Mouse (Mus musculus) MEL (cell line): ENCODE data around the gene Mkln1. TPM values are rescaled to one million over a fixed set of nuclear protein-coding genes. Genes with fewer than 3 reads are reported as not detected.

Experiments used
- DNase-seq: peaks from one replicate; pipeline ENCODE4 v3.0.0; 2011; ENCODE audit warnings: low read depth, low spot score
- H3K27ac ChIP-seq: 2 replicates; pipeline ENCODE4 v1.5.1; 2012; ENCODE audit warnings: low read depth, mild to moderate bottlenecking, control low read depth, low read length, moderate library complexity; ENCODE audit not compliant: control insufficient read depth
- H3K27me3 ChIP-seq, 2 experiments: fragments of 150-350 bp in 1 of 2; sonication (generic) in 1 of 2; 2 replicates each; pipeline ENCODE4 v1.6.1; 2012; ENCODE audit warnings: low read length in 2 of 2, mild to moderate bottlenecking in 2 of 2, improper control_type of control experiment in 1 of 2, moderate library complexity in 1 of 2; ENCODE audit not compliant: insufficient read depth in 2 of 2, control insufficient read depth in 1 of 2
- H3K36me3 ChIP-seq, 2 experiments: 2 replicates each; pipeline ENCODE4 v1.6.1; 2012 to 2014; ENCODE audit warnings: low read length in 2 of 2, improper control_type of control experiment in 1 of 2, inconsistent platforms in 1 of 2, mild to moderate bottlenecking in 1 of 2; ENCODE audit not compliant: insufficient read depth in 2 of 2, control insufficient read depth in 1 of 2
- H3K4me1 ChIP-seq, 2 experiments: fragments of 150-350 bp in 1 of 2; sonication (generic) in 1 of 2; 2 replicates each; pipeline ENCODE4 v1.6.1; 2012; ENCODE audit warnings: low read length in 2 of 2, improper control_type of control experiment in 1 of 2, mild to moderate bottlenecking in 1 of 2; ENCODE audit not compliant: insufficient read depth in 2 of 2, control insufficient read depth in 1 of 2
- H3K4me3 ChIP-seq, 2 experiments: fragments of 150-350 bp in 1 of 2; sonication (generic) in 1 of 2; 2 replicates each; pipeline ENCODE4 v1.5.1; 2012; ENCODE audit warnings: low read depth in 2 of 2, low read length in 2 of 2, mild to moderate bottlenecking in 2 of 2, moderate library complexity in 2 of 2, control low read depth in 1 of 2, improper control_type of control experiment in 1 of 2; ENCODE audit not compliant: control insufficient read depth in 1 of 2, insufficient read depth in 1 of 2
- H3K79me2 ChIP-seq: 2 replicates; pipeline ENCODE4 v1.6.1; 2012; ENCODE audit warnings: mild to moderate bottlenecking, low read length, moderate library complexity; ENCODE audit not compliant: control insufficient read depth, poor library complexity, insufficient read depth
- H3K9ac ChIP-seq: 2 replicates; pipeline ENCODE4 v1.6.1; 2012; ENCODE audit warnings: low read depth, mild to moderate bottlenecking, control low read depth, low read length, moderate library complexity; ENCODE audit not compliant: control insufficient read depth, poor library complexity, severe bottlenecking
- H3K9me3 ChIP-seq: fragments of 150-350 bp; sonication (generic); replicated peaks from 2 replicates; pipeline ENCODE4 v1.6.1; 2012; ENCODE audit warnings: mild to moderate bottlenecking, low read length, improper control_type of control experiment, moderate library complexity; ENCODE audit not compliant: insufficient read depth
- BHLHE40 ChIP-seq: IDR thresholded peaks from 2 replicates; pipeline ENCODE4 v1.6.1; 2012; ENCODE audit warnings: low read depth, mild to moderate bottlenecking, inconsistent platforms, low read length, improper control_type of control experiment, borderline replicate concordance
- CHD1 ChIP-seq: IDR thresholded peaks from 2 replicates; pipeline ENCODE4 v1.6.1; 2012; ENCODE audit warnings: low read depth, mild to moderate bottlenecking, inconsistent platforms, low read length, improper control_type of control experiment
- CHD2 ChIP-seq: IDR thresholded peaks from 2 replicates; pipeline ENCODE4 v1.6.1; 2011; ENCODE audit warnings: low read length, improper control_type of control experiment
- CTCF ChIP-seq, 3 experiments: IDR thresholded peaks in 2 of 3; conservative IDR thresholded peaks in 1 of 3; 2 replicates each; pipeline ENCODE4 v1.5.1; 2011 to 2012; ENCODE audit warnings: low read length in 3 of 3, low read depth in 2 of 3, mild to moderate bottlenecking in 2 of 3, improper control_type of control experiment in 1 of 3, inconsistent platforms in 1 of 3, mixed read lengths in 1 of 3, moderate library complexity in 1 of 3; ENCODE audit not compliant: control insufficient read depth in 1 of 3, insufficient read depth in 1 of 3, poor library complexity in 1 of 3, severe bottlenecking in 1 of 3
- ELF1 ChIP-seq: IDR thresholded peaks from 2 replicates; pipeline ENCODE4 v1.6.1; 2014; ENCODE audit warnings: low read depth, mild to moderate bottlenecking, inconsistent platforms, low read length, improper control_type of control experiment, moderate library complexity
- EP300 ChIP-seq, 2 experiments: IDR thresholded peaks; 2 replicates each; pipeline ENCODE4 v1.6.1; 2011; ENCODE audit warnings: improper control_type of control experiment in 2 of 2, low read length in 2 of 2, low read depth in 1 of 2, mild to moderate bottlenecking in 1 of 2
- ETS1 ChIP-seq: IDR thresholded peaks from 2 replicates; pipeline ENCODE4 v1.6.1; 2012; ENCODE audit warnings: low read depth, mild to moderate bottlenecking, inconsistent platforms, low read length, improper control_type of control experiment, moderate library complexity
- GATA1 ChIP-seq: IDR thresholded peaks from 2 replicates; pipeline ENCODE4 v1.6.1; 2011; ENCODE audit warnings: low read depth, low read length, improper control_type of control experiment
- HCFC1 ChIP-seq: IDR thresholded peaks from 2 replicates; pipeline ENCODE4 v1.6.1; 2012; ENCODE audit warnings: low read depth, mild to moderate bottlenecking, inconsistent platforms, low read length, improper control_type of control experiment, moderate library complexity
- JUND ChIP-seq: IDR thresholded peaks from 2 replicates; pipeline ENCODE4 v1.6.1; 2011; ENCODE audit warnings: low read depth, mild to moderate bottlenecking, improper control_type of control experiment, low read length
- KAT2A ChIP-seq: conservative IDR thresholded peaks from 2 replicates; pipeline ENCODE4 v1.6.1; 2012; ENCODE audit warnings: low read depth, low read length, improper control_type of control experiment, inconsistent platforms
- MAFK ChIP-seq: IDR thresholded peaks from 2 replicates; pipeline ENCODE4 v1.6.1; 2011; ENCODE audit warnings: low read depth, mild to moderate bottlenecking, low read length, improper control_type of control experiment, borderline replicate concordance
- MAZ ChIP-seq: IDR thresholded peaks from 2 replicates; pipeline ENCODE4 v1.6.1; 2012; ENCODE audit warnings: low read depth, mild to moderate bottlenecking, inconsistent platforms, low read length, improper control_type of control experiment
- MXI1 ChIP-seq: IDR thresholded peaks from 2 replicates; pipeline ENCODE4 v1.6.1; 2011; ENCODE audit warnings: mild to moderate bottlenecking, low read depth, low read length, improper control_type of control experiment
- MYC ChIP-seq: IDR thresholded peaks from 2 replicates; pipeline ENCODE4 v1.6.1; 2011; ENCODE audit warnings: low read depth, mild to moderate bottlenecking, low read length, improper control_type of control experiment, moderate library complexity
- NELFE ChIP-seq: IDR thresholded peaks from 2 replicates; pipeline ENCODE4 v1.6.1; 2011; ENCODE audit warnings: low read depth, low read length, improper control_type of control experiment
- NRF1 ChIP-seq: IDR thresholded peaks from 2 replicates; pipeline ENCODE4 v1.6.1; 2014; ENCODE audit warnings: low read depth, mild to moderate bottlenecking, inconsistent platforms, low read length, improper control_type of control experiment, moderate library complexity; ENCODE audit not compliant: poor library complexity, insufficient read depth, severe bottlenecking
- POLR2A ChIP-seq, 2 experiments: IDR thresholded peaks; 2 replicates each; pipeline ENCODE4 v1.6.1; 2011 to 2012; ENCODE audit warnings: low read length in 2 of 2, mild to moderate bottlenecking in 2 of 2, control low read depth in 1 of 2, improper control_type of control experiment in 1 of 2, low read depth in 1 of 2, moderate library complexity in 1 of 2; ENCODE audit not compliant: control insufficient read depth in 1 of 2, insufficient read depth in 1 of 2, poor library complexity in 1 of 2
- RAD21 ChIP-seq: IDR thresholded peaks from 2 replicates; pipeline ENCODE4 v1.6.1; 2011; ENCODE audit warnings: mild to moderate bottlenecking, low read depth, low read length, improper control_type of control experiment
- RCOR1 ChIP-seq: IDR thresholded peaks from 2 replicates; pipeline ENCODE4 v1.6.1; 2012; ENCODE audit warnings: low read depth, mild to moderate bottlenecking, inconsistent platforms, low read length, improper control_type of control experiment
- SIN3A ChIP-seq: IDR thresholded peaks from 2 replicates; pipeline ENCODE4 v1.6.1; 2012; ENCODE audit warnings: low read length, improper control_type of control experiment, inconsistent platforms
- SMC3 ChIP-seq: IDR thresholded peaks from 2 replicates; pipeline ENCODE4 v1.6.1; 2011; ENCODE audit warnings: low read depth, low read length, improper control_type of control experiment
- TAL1 ChIP-seq: IDR thresholded peaks from 2 replicates; pipeline ENCODE4 v1.6.1; 2012; ENCODE audit warnings: mild to moderate bottlenecking, inconsistent platforms, low read length, moderate library complexity, mixed read lengths
- TBP ChIP-seq: IDR thresholded peaks from 2 replicates; pipeline ENCODE4 v1.8.0; 2011; ENCODE audit warnings: low read depth, low read length, improper control_type of control experiment
- TCF12 ChIP-seq: IDR thresholded peaks from 2 replicates; pipeline ENCODE4 v1.6.1; 2014; ENCODE audit warnings: low read depth, mild to moderate bottlenecking, inconsistent platforms, low read length, improper control_type of control experiment, moderate library complexity
- UBTF ChIP-seq: IDR thresholded peaks from 2 replicates; pipeline ENCODE4 v1.6.1; 2012; ENCODE audit warnings: low read depth, mild to moderate bottlenecking, inconsistent platforms, low read length, improper control_type of control experiment, moderate library complexity, borderline replicate concordance; ENCODE audit not compliant: insufficient read depth
- USF1 ChIP-seq: IDR thresholded peaks from 2 replicates; pipeline ENCODE4 v1.6.1; 2014; ENCODE audit warnings: low read depth, mild to moderate bottlenecking, inconsistent platforms, low read length, improper control_type of control experiment, moderate library complexity
- USF2 ChIP-seq, 2 experiments: IDR thresholded peaks; 2 replicates each; pipeline ENCODE4 v1.6.1; 2011 to 2012; ENCODE audit warnings: improper control_type of control experiment in 2 of 2, low read length in 2 of 2, borderline replicate concordance in 1 of 2, inconsistent platforms in 1 of 2, low read depth in 1 of 2, mild to moderate bottlenecking in 1 of 2; ENCODE audit not compliant: insufficient read depth in 1 of 2
- ZC3H11A ChIP-seq: IDR thresholded peaks from 2 replicates; pipeline ENCODE4 v1.6.1; 2012; ENCODE audit warnings: low read depth, mild to moderate bottlenecking, inconsistent platforms, low read length, improper control_type of control experiment
- ZNF384 ChIP-seq: IDR thresholded peaks from 2 replicates; pipeline ENCODE4 v1.6.1; 2012; ENCODE audit warnings: low read depth, mild to moderate bottlenecking, inconsistent platforms, low read length, improper control_type of control experiment
- polyA plus RNA-seq, 2 experiments: library from polyadenylated mRNA; stranded (reverse) in 1 of 2; unstranded in 1 of 2; fragments of >175 nt in 1 of 2; fragments of >200 nt in 1 of 2; gene quantifications; 2 replicates each; pipeline versions ENCODE4 v1.2.1 to v1.2.4; 2012; ENCODE audit warnings: low replicate concordance in 2 of 2, low read depth in 1 of 2; ENCODE audit not compliant: insufficient read length in 2 of 2, insufficient read depth in 1 of 2, missing spikeins in 1 of 2
- total RNA-seq: library from RNA; depleted of rRNA; stranded (reverse); fragments of 300-350 nt; gene quantifications from 2 replicates; pipeline ENCODE4 v1.2.3, GENCODE M21; 2012

Mkln1 gene
- total and polyA plus RNA-seq, 3 experiments = 115 to 187 (median 135) TPM

GRCm38 (mm10) chr6:31517681-31518337, 119.3 kb downstream of the Mkln1 start:
- Histone ChIP-seq H3K36me3 (peaks cover 0 to 26% of the 10 kb centered on the region in 2 experiments; a peak in 2 of 4 replicates), H3K9ac (peak overlapping the region; percentile 61)
- 0 out of 4 replicates have a peak, but pooled peaks of 1 of the 2 experiments have one; percentile 7 for TF ChIP-seq POLR2A (IDR thresholded peaks at IDR 0.05; ENCODE audit: control insufficient read depth in 1 of 2, insufficient read depth in 1 of 2, low read depth in 1 of 2, low read length in 2 of 2, poor library complexity in 1 of 2)
- peak; percentile 44 for TF ChIP-seq SIN3A
- TF ChIP-seq MXI1 = 0 out of 2 replicates have a peak, but pooled peaks have one; percentile 39
- no peak for TF ChIP-seq ELF1
- TF ChIP-seq, all 39 proteins: peak for 3
- H3K27me3 ChIP-seq = no peaks in the 10 kb centered on the region
- peak; percentile 49 for DNase-seq
- peak overlapping the region; percentile 13 to 38 for H3K4me3 ChIP-seq
- H3K79me2 ChIP-seq = no peaks in the 10 kb centered on the region
- H3K4me1 ChIP-seq = peaks cover 8 to 32% of the 10 kb centered on the region in 2 experiments
- H3K9me3 ChIP-seq = no peaks in the 10 kb centered on the region
- H3K27ac ChIP-seq = peak overlapping the region; percentile 96

GRCm38 (mm10) chr6:31518338-31518698, 119.8 kb downstream of the Mkln1 start:
- H3K4me1 ChIP-seq = peaks cover 8 to 32% of the 10 kb centered on the region in 2 experiments
- peaks cover 0 to 23% of the 10 kb centered on the region in 2 experiments; a peak in 2 of 4 replicates for H3K36me3 ChIP-seq
- H3K4me3 ChIP-seq = peak overlapping the region in 1 of 2 experiments; percentile 14; a peak in 2 of 4 replicates
- H3K9me3 ChIP-seq = no peaks in the 10 kb centered on the region
- peak overlapping the region; percentile 96 for H3K27ac ChIP-seq
- H3K79me2 ChIP-seq = no peaks in the 10 kb centered on the region
- H3K27me3 ChIP-seq = no peaks in the 10 kb centered on the region
- DNase-seq = peak; percentile 91
- peak overlapping the region; percentile 61 for H3K9ac ChIP-seq
- no peak for TF ChIP-seq SMC3
- no peak for TF ChIP-seq NRF1
- TF ChIP-seq ZC3H11A = no peak
- TF ChIP-seq USF2 (IDR thresholded peaks at IDR 0.05; ENCODE audit: borderline replicate concordance in 1 of 2, insufficient read depth in 1 of 2, low read depth in 1 of 2, low read length in 2 of 2) = no peak
- TF ChIP-seq CHD1 = no peak
- no peak for TF ChIP-seq CHD2
- no peak for TF ChIP-seq JUND
- TF ChIP-seq RAD21 = no peak
- TF ChIP-seq USF1 = no peak
- peak; percentile 79 for TF ChIP-seq GATA1
- TF ChIP-seq TAL1 = peak; percentile 40
- TF ChIP-seq UBTF = no peak
- 0 out of 2 replicates have a peak, but pooled peaks have one; percentile 9 for TF ChIP-seq RCOR1
- TF ChIP-seq MAFK = no peak
- TF ChIP-seq MAZ = no peak
- TF ChIP-seq BHLHE40 = no peak
- TF ChIP-seq MYC = no peak
- no peak for TF ChIP-seq HCFC1
- peak; percentile 76 for TF ChIP-seq ZNF384
- peak; percentile 71; a peak in 3 of 4 replicates for TF ChIP-seq EP300 (IDR thresholded peaks at IDR 0.05; ENCODE audit: low read depth in 1 of 2, low read length in 2 of 2)
- no peak; the same call in 1 of the 2 replicates for TF ChIP-seq TBP
- no peak for TF ChIP-seq NELFE
- no peak for TF ChIP-seq POLR2A (IDR thresholded peaks at IDR 0.05; ENCODE audit: control insufficient read depth in 1 of 2, insufficient read depth in 1 of 2, low read depth in 1 of 2, low read length in 2 of 2, poor library complexity in 1 of 2)
- no peak for TF ChIP-seq CTCF (IDR thresholded peaks at IDR 0.05 in 2 of 3, conservative IDR thresholded peaks at IDR 0.05 in 1 of 3; ENCODE audit: control insufficient read depth in 1 of 3, insufficient read depth in 1 of 3, low read depth in 2 of 3, low read length in 3 of 3, poor library complexity in 1 of 3, severe bottlenecking in 1 of 3)
- TF ChIP-seq MXI1 = no peak
- peak; percentile 61; the same call in 1 of the 2 replicates for TF ChIP-seq TCF12
- peak; percentile 33; the same call in 1 of the 2 replicates for TF ChIP-seq ETS1
- TF ChIP-seq KAT2A = no peak
